ENCODE assay signal across 8 mouse cellular contexts in the genomic region with DNA sequence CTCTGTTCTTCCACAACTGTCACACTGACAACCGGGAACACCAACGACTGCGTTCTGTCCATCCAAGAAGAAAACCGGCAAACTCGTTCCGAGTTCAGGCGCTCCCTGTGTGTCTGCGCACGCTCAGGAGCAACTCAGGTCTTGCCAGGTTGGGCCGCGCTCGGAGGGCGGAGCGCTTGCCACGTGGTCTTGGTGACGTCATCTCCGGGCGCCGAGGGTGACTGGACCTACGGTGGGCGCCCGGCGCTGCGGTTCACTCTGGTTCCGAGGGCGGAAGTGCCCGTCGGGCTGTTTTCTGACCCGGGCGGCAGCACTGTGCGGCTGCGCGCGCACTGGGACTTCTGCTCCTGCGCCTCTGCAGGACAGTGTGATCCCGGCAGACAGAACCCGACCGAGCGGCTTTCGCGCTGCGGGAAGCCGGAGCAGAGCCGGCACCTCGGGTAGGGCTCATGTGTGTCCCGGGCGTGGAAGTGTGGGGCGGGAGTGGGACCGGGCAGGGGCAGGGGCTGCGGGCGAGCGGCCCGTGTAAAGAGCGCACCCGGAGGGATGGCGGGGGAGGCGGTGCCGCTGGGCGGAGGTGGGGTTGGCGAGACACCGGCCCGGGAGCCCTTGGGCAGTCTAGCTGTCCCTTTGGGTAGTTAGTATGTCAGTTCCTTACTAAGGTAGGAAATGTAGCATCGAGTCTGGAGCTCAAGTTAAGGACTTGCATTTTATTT. TPM values are rescaled to one million over a fixed set of nuclear protein-coding genes. Genes with fewer than 3 reads are reported as not detected.
A peak's percentile ranks its signal among the peaks of the same experiment; 100 is the strongest.
DNase-seq lines count a peak whose midpoint lies in the region; ATAC-seq lines count a peak whose summit lies in the region.

Gene Atg5, plus strand, starts transcription at position 214 of the 716 bp plus-strand sequence.

- H3K4me3 ChIP-seq in heart, embryonic 10.5 days = peak within 1 kb of the TSS; percentile 91
- H3K4me3 ChIP-seq in kidney, embryonic 15.5 days (replicated peaks) = peak within 1 kb of the TSS; percentile 87

- H3K36me3 ChIP-seq in heart, embryonic 10.5 days = no peaks in the 10 kb centered on the region
- no peaks in the 10 kb centered on the region for H3K36me3 ChIP-seq in kidney, embryonic 15.5 days

- H3K27ac ChIP-seq in heart, embryonic 10.5 days = peak within 1 kb of the TSS; percentile 94
- peak within 1 kb of the TSS; percentile 98 for H3K27ac ChIP-seq in kidney, embryonic 15.5 days

- H3K9ac ChIP-seq in kidney, embryonic 15.5 days = peak within 1 kb of the TSS; percentile 88

- peaks cover 17% of the 10 kb centered on the region for H3K4me1 ChIP-seq in heart, embryonic 10.5 days
- H3K4me1 ChIP-seq in kidney, embryonic 15.5 days = peaks cover 29% of the 10 kb centered on the region

- H3K4me2 ChIP-seq in kidney, embryonic 15.5 days = peak within 1 kb of the TSS; percentile 83

- DNase-seq in B cell, adult 2 months = peak; percentile 99
- peak; percentile 99 for DNase-seq in brain, adult 2 months (ENCODE audit: low read depth, low spot score)
- peak; percentile 99 for DNase-seq in heart, embryonic 10.5 days (ENCODE audit: low spot score)
- DNase-seq in liver = peak; percentile 98
- DNase-seq in spleen, postnatal 4 days (ENCODE audit: low spot score in 2 of 2) = peak; percentile 98 to 99

- no peaks in the 10 kb centered on the region for H3K27me3 ChIP-seq in heart, embryonic 10.5 days (ENCODE audit: insufficient read depth, poor library complexity, severe bottlenecking)
- no peaks in the 10 kb centered on the region for H3K27me3 ChIP-seq in kidney, embryonic 15.5 days

- H3K9me3 ChIP-seq in heart, embryonic 10.5 days = no peaks in the 10 kb centered on the region
- H3K9me3 ChIP-seq in kidney, embryonic 15.5 days (replicated peaks) = no peaks in the 10 kb centered on the region

- WGBS in heart, embryonic 10.5 days = under 1% methylated on average over 63 of the region's 63 CpGs
- WGBS in kidney, embryonic 15.5 days = under 1% methylated on average over 63 of the region's 63 CpGs

- peak; percentile 99 for ATAC-seq in erythroblast, adult 5-6 weeks (replicated peaks; ENCODE audit: low FRiP score, poor library complexity, severe bottlenecking)
- ATAC-seq in kidney, embryonic 15.5 days (replicated peaks; ENCODE audit: low FRiP score) = peak; percentile 97
- peak; percentile 90 for ATAC-seq in monocyte, adult 5-6 weeks (replicated peaks; ENCODE audit: insufficient number of reproducible peaks, low FRiP score, low TSS enrichment, poor library complexity, severe bottlenecking)

RNA-seq across cellular contexts. Expression of gene Atg5, which starts in this region (rescaled TPM):
- total RNA-seq in erythroblast, adult 5-6 weeks (2015; ENCODE audit: low replicate concordance) = 13.8 and 33.8 TPM in 2 replicates
- 7.4 and 13.5 TPM in 2 replicates for total RNA-seq in erythroblast, adult 5-6 weeks (2017; ENCODE audit: low replicate concordance)
- polyA plus RNA-seq in heart, embryonic 10.5 days (2016; fragmentation: Nextera tagmentation; extraction: Ambion mirVana) = 29.8 and 38.4 TPM in 2 replicates
- polyA plus RNA-seq in kidney, embryonic 15.5 days (2015; fragmentation: Nextera tagmentation; extraction: Ambion mirVana) = 50.3 and 52.6 TPM in 2 replicates
- 32.5 to 36.6 TPM (median 36.3 TPM) in 3 replicates for total RNA-seq in monocyte, adult 5-6 weeks (2017)

Comparison
In these comparisons a context has a peak if more than half of its experiments do, and no peak if none do; other contexts are left out.
1. Peak in every context shown above with its lines: DNase-seq, ATAC-seq, H3K4me3 ChIP-seq and H3K27ac ChIP-seq.